Mouse (Mus musculus) kidney, postnatal 25 days (tissue): ENCODE measurements at regions not wholly inside any gene's neighbourhood (a gene's known extent, or its start where the extent isn't known, plus 50 kb on each side); places are given as distances from the start of the nearest gene placed in this dataset.
A peak's percentile ranks its signal among the peaks of the same experiment; 100 is the strongest.

ENCODE experiments used
- DNase-seq, 2 experiments: peaks; one replicate each; pipeline ENCODE4 v3.0.0; 2021; ENCODE audit warnings: mixed read lengths in 2 of 2

GRCm38 (mm10) chr1:14513662-14514061 is 1579.5 kb downstream of the 4930444P10Rik start:
- no peak for DNase-seq

GRCm38 (mm10) chr1:14512481-14513285 is 1580.4 kb downstream of the 4930444P10Rik start:
- DNase-seq = no peak

- peak; percentile 4 to 35 for DNase-seq
Measured at GRCm38 (mm10) chr1:14506831-14507690, 1586.1 kb downstream of the 4930444P10Rik start.

- DNase-seq = peak; percentile 6 to 35
Measured at GRCm38 (mm10) chr1:14506201-14506830, 1586.8 kb downstream of the 4930444P10Rik start.

GRCm38 (mm10) chr1:14505741-14506140 is 1587.4 kb downstream of the 4930444P10Rik start:
- DNase-seq = no peak

- no peak for DNase-seq
Measured at GRCm38 (mm10) chr1:14504767-14505343, 1588.3 kb downstream of the 4930444P10Rik start.

GRCm38 (mm10) chr1:14503881-14504742 is 1589.0 kb downstream of the 4930444P10Rik start:
- no peak for DNase-seq

GRCm38 (mm10) chr1:14503193-14503800 is 1589.8 kb downstream of the 4930444P10Rik start:
- DNase-seq = no peak

- no peak for DNase-seq
Measured at GRCm38 (mm10) chr1:14499105-14499504, 1594.0 kb downstream of the 4930444P10Rik start.

GRCm38 (mm10) chr1:14490026-14490425 is 1603.1 kb downstream of the 4930444P10Rik start:
- DNase-seq = no peak

GRCm38 (mm10) chr1:14487708-14488127 is 1605.4 kb downstream of the 4930444P10Rik start:
- no peak for DNase-seq

GRCm38 (mm10) chr1:14485746-14486145 is 1607.4 kb downstream of the 4930444P10Rik start:
- no peak for DNase-seq

- no peak for DNase-seq
Measured at GRCm38 (mm10) chr1:14484121-14484916, 1608.8 kb downstream of the 4930444P10Rik start.

GRCm38 (mm10) chr1:14472294-14472693 is 1620.8 kb downstream of the 4930444P10Rik start:
- no peak for DNase-seq

GRCm38 (mm10) chr1:14471551-14471950 is 1621.6 kb downstream of the 4930444P10Rik start:
- no peak for DNase-seq

- DNase-seq = peak; percentile 40 to 61
Measured at GRCm38 (mm10) chr1:14464788-14465482, 1628.2 kb downstream of the 4930444P10Rik start.

- no peak for DNase-seq
Measured at GRCm38 (mm10) chr1:14462496-14462895, 1630.6 kb downstream of the 4930444P10Rik start.

- DNase-seq = no peak
Measured at GRCm38 (mm10) chr1:14460811-14461210, 1632.3 kb downstream of the 4930444P10Rik start.

GRCm38 (mm10) chr1:14429326-14429725 is 1663.8 kb downstream of the 4930444P10Rik start:
- DNase-seq = no peak

GRCm38 (mm10) chr1:14421030-14421429 is 1672.1 kb downstream of the 4930444P10Rik start:
- DNase-seq = no peak
